Comparison of ENCODE assay signal across 32 mouse cellular contexts in genomic region chr4:22088209-22088787, GRCm38 (mm10).
DNase-seq lines count a peak whose midpoint lies in the region; ATAC-seq lines count a peak whose summit lies in the region.
"Had no signal": no experiment of that assay in that cellular context is flagged by ENCODE, and none has a peak within 500 bp of the region (broad histone marks: within the 10 kb centered on the region; RNA-seq: fewer than 3 reads in every experiment).

No protein-coding gene starts in this region.

- WGBS in hindbrain, embryonic 12.5 days, result 29% methylated on average over 3 of the region's 3 CpGs
- WGBS in hindbrain, embryonic 11.5 days, result 25% methylated on average over 3 of the region's 3 CpGs
- 43% methylated on average over 3 of the region's 3 CpGs for WGBS in midbrain, embryonic 13.5 days
- 63% methylated on average over 3 of the region's 3 CpGs for WGBS in midbrain, embryonic 10.5 days
- WGBS in hindbrain, embryonic 15.5 days, result 29% methylated on average over 3 of the region's 3 CpGs

- H3K27me3 ChIP-seq in hindbrain, embryonic 12.5 days, result no peaks in the 10 kb centered on the region
- no peaks in the 10 kb centered on the region for H3K27me3 ChIP-seq in hindbrain, embryonic 11.5 days (ENCODE audit: control insufficient read depth, insufficient read depth, low read length)
- H3K27me3 ChIP-seq in midbrain, embryonic 13.5 days, result no peaks in the 10 kb centered on the region
- 0 out of 2 replicates have a peak, but pooled peaks cover 4% of the 10 kb centered on the region for H3K27me3 ChIP-seq in midbrain, embryonic 10.5 days (ENCODE audit: low read depth, poor library complexity, severe bottlenecking)
- no peaks in the 10 kb centered on the region for H3K27me3 ChIP-seq in hindbrain, embryonic 15.5 days
- H3K27me3 ChIP-seq: heart, embryonic 12.5 days; kidney, embryonic 15.5 days; neural tube, embryonic 12.5 days had no signal

- 0 out of 2 replicates have a peak, but pooled peaks cover 5% of the 10 kb centered on the region for H3K9me3 ChIP-seq in hindbrain, embryonic 12.5 days (replicated peaks)
- no peaks in the 10 kb centered on the region for H3K9me3 ChIP-seq in hindbrain, embryonic 11.5 days (ENCODE audit: control insufficient read depth, low read length)
- peaks cover 4% of the 10 kb centered on the region for H3K9me3 ChIP-seq in midbrain, embryonic 13.5 days
- peaks cover 7% of the 10 kb centered on the region for H3K9me3 ChIP-seq in midbrain, embryonic 10.5 days (replicated peaks)
- peaks cover 4% of the 10 kb centered on the region; the same call in 1 of the 2 replicates for H3K9me3 ChIP-seq in hindbrain, embryonic 15.5 days
- H3K9me3 ChIP-seq: kidney, embryonic 15.5 days had no signal

- no peak overlapping the region for H3K4me3 ChIP-seq in hindbrain, embryonic 12.5 days
- H3K4me3 ChIP-seq in hindbrain, embryonic 11.5 days (ENCODE audit: low read depth, low read length), result no peak overlapping the region
- H3K4me3 ChIP-seq in midbrain, embryonic 13.5 days (replicated peaks), result no peak overlapping the region
- no peak overlapping the region for H3K4me3 ChIP-seq in midbrain, embryonic 10.5 days
- no peak overlapping the region for H3K4me3 ChIP-seq in hindbrain, embryonic 15.5 days
- H3K4me3 ChIP-seq: erythroblast, embryonic 14.5 days; heart, embryonic 12.5 days; kidney, embryonic 15.5 days; left cerebral cortex, adult 2 months; neural tube, embryonic 12.5 days had no signal

- peak; percentile 73 for ATAC-seq in hindbrain, embryonic 12.5 days (ENCODE audit: low FRiP score)
- ATAC-seq in hindbrain, embryonic 11.5 days (ENCODE audit: low FRiP score), result no peak
- peak; percentile 80; the same call in 1 of the 2 replicates for ATAC-seq in midbrain, embryonic 13.5 days
- peak; percentile 61 for ATAC-seq in hindbrain, embryonic 15.5 days (ENCODE audit: low FRiP score, low read depth)
- no peak for ATAC-seq in frontal cortex, adult (ENCODE audit: low TSS enrichment)

- no peak overlapping the region for H3K4me2 ChIP-seq in hindbrain, embryonic 12.5 days (replicated peaks)
- no peak overlapping the region for H3K4me2 ChIP-seq in hindbrain, embryonic 11.5 days (replicated peaks; ENCODE audit: low read depth, low read length)
- H3K4me2 ChIP-seq in midbrain, embryonic 13.5 days (replicated peaks), result no peak overlapping the region
- no peak overlapping the region for H3K4me2 ChIP-seq in hindbrain, embryonic 15.5 days
- H3K4me2 ChIP-seq: heart, embryonic 12.5 days; kidney, embryonic 15.5 days; neural tube, embryonic 12.5 days had no signal

- H3K36me3 ChIP-seq in hindbrain, embryonic 12.5 days, result no peaks in the 10 kb centered on the region
- H3K36me3 ChIP-seq in hindbrain, embryonic 11.5 days (ENCODE audit: control insufficient read depth, insufficient read depth, low read length), result no peaks in the 10 kb centered on the region
- H3K36me3 ChIP-seq in midbrain, embryonic 13.5 days, result no peaks in the 10 kb centered on the region
- no peaks in the 10 kb centered on the region for H3K36me3 ChIP-seq in midbrain, embryonic 10.5 days
- no peaks in the 10 kb centered on the region for H3K36me3 ChIP-seq in hindbrain, embryonic 15.5 days
- H3K36me3 ChIP-seq: heart, embryonic 12.5 days; kidney, embryonic 15.5 days; neural tube, embryonic 12.5 days had no signal

- H3K4me1 ChIP-seq in hindbrain, embryonic 12.5 days, result no peaks in the 10 kb centered on the region
- no peaks in the 10 kb centered on the region for H3K4me1 ChIP-seq in hindbrain, embryonic 11.5 days (replicated peaks; ENCODE audit: control insufficient read depth, insufficient read depth, low read length)
- H3K4me1 ChIP-seq in midbrain, embryonic 13.5 days (replicated peaks), result peaks cover 4% of the 10 kb centered on the region; the same call in 1 of the 2 replicates
- H3K4me1 ChIP-seq in midbrain, embryonic 10.5 days, result no peaks in the 10 kb centered on the region
- H3K4me1 ChIP-seq in hindbrain, embryonic 15.5 days (replicated peaks), result no peaks in the 10 kb centered on the region; the same call in 1 of the 2 replicates
- H3K4me1 ChIP-seq: heart, embryonic 12.5 days; kidney, embryonic 15.5 days; neural tube, embryonic 12.5 days had no signal

- H3K9ac ChIP-seq in hindbrain, embryonic 12.5 days, result no peak overlapping the region
- H3K9ac ChIP-seq in hindbrain, embryonic 11.5 days (ENCODE audit: low read depth, low read length), result no peak overlapping the region
- H3K9ac ChIP-seq in midbrain, embryonic 13.5 days (replicated peaks), result no peak overlapping the region
- H3K9ac ChIP-seq in hindbrain, embryonic 15.5 days, result no peak overlapping the region
- H3K9ac ChIP-seq: heart, embryonic 12.5 days; kidney, embryonic 15.5 days; liver, embryonic 14.5 days; neural tube, embryonic 12.5 days had no signal

- H3K27ac ChIP-seq in hindbrain, embryonic 12.5 days, result no peak overlapping the region
- H3K27ac ChIP-seq in hindbrain, embryonic 11.5 days (ENCODE audit: low read depth, low read length), result no peak overlapping the region
- no peak overlapping the region for H3K27ac ChIP-seq in midbrain, embryonic 13.5 days
- H3K27ac ChIP-seq in midbrain, embryonic 10.5 days (replicated peaks), result no peak overlapping the region
- no peak overlapping the region for H3K27ac ChIP-seq in hindbrain, embryonic 15.5 days (replicated peaks)
- H3K27ac ChIP-seq: kidney, embryonic 15.5 days; left cerebral cortex, adult 2 months; liver, embryonic 14.5 days; macrophage; neural tube, embryonic 12.5 days; stomach, postnatal 0 days had no signal

- no peak for DNase-seq in hindbrain, embryonic 11.5 days (ENCODE audit: low spot score)
- DNase-seq in midbrain, embryonic 10.5 days (ENCODE audit: low spot score), result no peak
- DNase-seq in left cerebral cortex, adult 9 months (ENCODE audit: low spot score in 2 of 2), result no peak
- DNase-seq: adrenal gland, adult 2 months; adrenal gland, postnatal 36 days; B cell, adult 2 months; cerebellum, adult 2 months; cerebellum, postnatal 14 days; gastrocnemius, postnatal 25 days; heart, adult 18-20 months; heart, postnatal 4 days; kidney, adult 18-20 months; kidney, postnatal 25 days; left cerebral cortex, postnatal 4 days; liver; lung, adult 2 months; lung, postnatal 10 days; right cerebral cortex, postnatal 4 days; thymus, adult 2 months; thymus, postnatal 36 days had no signal

Comparison
In these comparisons a context has a peak if more than half of its experiments do, and no peak if none do; other contexts are left out.
1. ATAC-seq: peak in hindbrain, embryonic 12.5 days (single experiment), midbrain, embryonic 13.5 days (single experiment) and hindbrain, embryonic 15.5 days (single experiment); none in hindbrain, embryonic 11.5 days (single experiment) and frontal cortex, adult (single experiment).